Mouse (Mus musculus) frontal cortex, adult 2 months (tissue): Measurements from ENCODE around the gene Olfr1457. TPM values are rescaled to one million over a fixed set of nuclear protein-coding genes. Genes with fewer than 3 reads are reported as not detected.

ENCODE experiments used
- DNase-seq, 2 experiments: peaks; one replicate each; pipeline ENCODE4 v3.0.0; 2022; ENCODE audit warnings: low spot score in 1 of 2; ENCODE audit errors: extremely low spot score in 1 of 2
- polyA plus RNA-seq: library from polyadenylated mRNA; depleted of rRNA; stranded (reverse); fragments of >200 nt; gene quantifications from 2 replicates; pipeline ENCODE4 v1.2.3, GENCODE M21; 2012; rRNA removed

The Olfr1457 gene
- not detected in 2 replicates for polyA plus RNA-seq

- DNase-seq, result no peak
Observed at GRCm38 (mm10) chr19:13097791-13098190, at the start of gene Olfr1457. Gene Olfr1457, minus strand, starts transcription at chr19:13097891.

GRCm38 (mm10) chr19:13106675-13107074 is 9.0 kb upstream of the Olfr1457 start, which contains the start of gene Olfr1458:
Gene Olfr1458, minus strand, starts transcription at chr19:13106775.
- no peak for DNase-seq

- DNase-seq, result no peak
Observed at GRCm38 (mm10) chr19:13093908-13094307, 3.8 kb downstream of the Olfr1457 start.

- no peak for DNase-seq
Observed at GRCm38 (mm10) chr19:13060310-13060709, 37.4 kb downstream of the Olfr1457 start, which contains the start of gene Olfr1454. Gene Olfr1454, plus strand, starts transcription at chr19:13060610.

Other genes with a start within 250 kb of the Olfr1457 start
- gene Olfr1444, start 240.6 kb downstream of the Olfr1457 start, polyA plus RNA-seq, result not detected in 2 replicates
- not detected in 2 replicates for gene Olfr1445, start 214.0 kb downstream of the Olfr1457 start, polyA plus RNA-seq
- not detected in 2 replicates for gene Olfr1446, start 204.4 kb downstream of the Olfr1457 start, polyA plus RNA-seq
- gene Olfr1447, start 194.1 kb downstream of the Olfr1457 start, polyA plus RNA-seq, result 0.06 TPM in 1 of 2 replicates, not detected in the other
- 0.04 TPM in 1 of 2 replicates, not detected in the other for gene Olfr1448, start 173.5 kb downstream of the Olfr1457 start, polyA plus RNA-seq
- gene Olfr1449, start 167.1 kb downstream of the Olfr1457 start, polyA plus RNA-seq, result not detected in 2 replicates
- not detected in 2 replicates for gene Olfr1450, start 147.6 kb downstream of the Olfr1457 start, polyA plus RNA-seq
- not detected in 2 replicates for gene Olfr1451, start 102.9 kb downstream of the Olfr1457 start, polyA plus RNA-seq
- gene Olfr1453, start 69.6 kb downstream of the Olfr1457 start, polyA plus RNA-seq, result not detected in 2 replicates
- not detected in 2 replicates for gene Olfr1454, start 37.3 kb downstream of the Olfr1457 start, polyA plus RNA-seq
- not detected in 2 replicates for gene Olfr1458, start 8.9 kb upstream of the Olfr1457 start, polyA plus RNA-seq
- gene Olfr1459, start 51.7 kb upstream of the Olfr1457 start, polyA plus RNA-seq, result 0.02 TPM in 1 of 2 replicates, not detected in the other
- gene Olfr1461, start 65.1 kb upstream of the Olfr1457 start, polyA plus RNA-seq, result not detected in 2 replicates
- gene Olfr1462, start 87.8 kb upstream of the Olfr1457 start, polyA plus RNA-seq, result not detected in 2 replicates
- gene Olfr1463, start 133.4 kb upstream of the Olfr1457 start, polyA plus RNA-seq, result 0.08 and 0.10 TPM in 2 replicates
- gene Olfr1465, start 217.7 kb upstream of the Olfr1457 start, polyA plus RNA-seq, result not detected in 2 replicates
- not detected in 2 replicates for gene Olfr1466, start 241.0 kb upstream of the Olfr1457 start, polyA plus RNA-seq